Mouse (Mus musculus): ENCODE data around the gene Syngap1. TPM values are rescaled to one million over a fixed set of nuclear protein-coding genes. Genes with fewer than 3 reads are reported as not detected.

Gene Syngap1
- polyA plus RNA-seq, 1 experiment from 2014 or later, result 0.70 TPM

DNA sequence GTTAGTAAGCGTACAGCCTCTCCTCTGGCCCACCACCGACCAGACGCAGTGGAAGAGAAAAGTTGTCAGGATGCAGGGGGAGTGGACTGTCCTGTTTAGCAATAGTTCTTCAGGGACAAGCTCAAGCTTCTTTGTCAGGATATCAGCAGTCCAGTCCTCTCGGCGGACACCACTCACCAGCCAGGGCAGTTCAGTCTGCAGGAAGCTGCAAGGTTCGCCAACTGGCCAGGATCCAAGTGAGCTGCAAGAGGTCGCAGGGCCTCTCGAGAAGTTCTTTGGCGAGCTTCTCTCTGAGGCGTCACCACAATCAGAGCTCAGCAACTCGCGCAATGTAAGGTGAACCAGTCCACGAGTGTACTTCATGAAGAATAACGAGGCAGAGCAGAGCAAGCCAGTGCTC lies 53.4 kb downstream of the Syngap1 start:
- peak; percentile 49 for DNase-seq (ENCODE audit: low spot score)

DNA sequence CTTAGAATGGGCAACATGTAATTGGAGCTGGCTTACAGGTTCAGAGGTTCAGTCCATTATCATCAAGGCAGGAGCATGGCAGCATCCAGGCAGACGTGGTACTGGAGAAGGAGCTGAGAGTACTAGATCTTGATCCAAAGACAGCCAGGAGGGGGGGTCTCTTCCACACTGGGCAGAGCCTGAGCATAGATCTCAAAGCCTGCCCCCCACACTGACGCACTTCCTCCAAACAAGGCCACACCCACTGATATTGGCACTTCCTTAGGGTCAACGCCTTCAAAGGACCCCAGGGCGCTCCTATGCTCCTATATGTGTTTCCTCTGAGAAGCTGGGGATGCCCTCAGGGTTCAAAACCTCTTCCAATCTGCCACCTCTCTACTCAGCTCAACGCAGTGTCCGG lies 54.0 kb downstream of the Syngap1 start:
- WGBS, result 74% methylated on average over 6 of the region's 6 CpGs
- Histone ChIP-seq H3K9me3 (ENCODE audit: control insufficient read depth, low read length) (no peaks in the 10 kb centered on the region), H3K27me3 (ENCODE audit: control insufficient read depth, insufficient read depth, low read length) (no peaks in the 10 kb centered on the region), H3K4me2 (replicated peaks; ENCODE audit: low read depth) (no peak overlapping the region), H3K4me3 (ENCODE audit: low read depth, low read length) (no peak overlapping the region), H3K36me3 (ENCODE audit: control insufficient read depth, insufficient read depth, low read length) (no peaks in the 10 kb centered on the region), H3K4me1 (replicated peaks; ENCODE audit: control insufficient read depth, insufficient read depth) (no peaks in the 10 kb centered on the region), H3K27ac (replicated peaks) (no peak overlapping the region), H3K9ac (ENCODE audit: low read length) (no peak overlapping the region)
- no peak for DNase-seq (ENCODE audit: low spot score)
- 0 out of 2 replicates have a peak, but pooled peaks have one; percentile 14 for ATAC-seq (ENCODE audit: low FRiP score, low TSS enrichment)
- TF ChIP-seq EP300 (optimal IDR thresholded peaks at IDR 0.05), result no peak
- TF ChIP-seq CTCF (IDR thresholded peaks at IDR 0.05; ENCODE audit: low read depth), result no peak

More for the DNA sequence above, 53.4 kb downstream of the Syngap1 start:
- H3K4me1 ChIP-seq (replicated peaks; ENCODE audit: control insufficient read depth, insufficient read depth), result no peaks in the 10 kb centered on the region
- 57% methylated on average over 14 of the region's 14 CpGs for WGBS
- H3K9me3 ChIP-seq (ENCODE audit: control insufficient read depth, low read length), result no peaks in the 10 kb centered on the region
- no peaks in the 10 kb centered on the region for H3K27me3 ChIP-seq (ENCODE audit: control insufficient read depth, insufficient read depth, low read length)
- H3K4me3 ChIP-seq (ENCODE audit: low read depth, low read length), result no peak overlapping the region
- 0 out of 2 replicates have a peak, but pooled peaks have one; percentile 17 for ATAC-seq (ENCODE audit: low FRiP score, low TSS enrichment)
- TF ChIP-seq CTCF (IDR thresholded peaks at IDR 0.05; ENCODE audit: low read depth) (no peak), EP300 (optimal IDR thresholded peaks at IDR 0.05) (no peak)
- H3K4me2 ChIP-seq (replicated peaks; ENCODE audit: low read depth), result no peak overlapping the region
- H3K27ac ChIP-seq (replicated peaks), result no peak overlapping the region; the same call in 1 of the 2 replicates
- no peak overlapping the region for H3K9ac ChIP-seq (ENCODE audit: low read length)
- no peaks in the 10 kb centered on the region for H3K36me3 ChIP-seq (ENCODE audit: control insufficient read depth, insufficient read depth, low read length)

DNA sequence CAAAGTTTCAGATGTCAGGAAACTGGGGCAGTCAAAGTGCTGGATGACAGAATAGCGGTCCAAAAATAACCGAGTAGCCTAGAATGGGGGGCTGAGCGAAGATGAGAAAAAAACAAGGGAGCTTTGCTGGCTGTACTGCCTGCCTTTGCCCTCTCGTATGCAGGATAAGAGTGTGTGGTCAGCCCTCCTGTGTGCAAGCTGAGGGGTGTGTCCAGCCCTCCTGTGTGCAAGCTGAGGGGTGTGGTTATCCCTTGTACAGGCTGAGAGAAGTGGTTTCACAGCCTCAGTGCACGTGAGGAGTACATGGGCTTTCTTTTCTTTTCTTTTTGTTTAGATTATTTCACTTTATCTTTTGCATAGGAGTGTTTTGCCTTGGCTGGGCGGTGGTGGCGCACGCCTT lies 54.5 kb downstream of the Syngap1 start:
- Histone ChIP-seq H3K4me3 (ENCODE audit: low read depth, low read length) (no peak overlapping the region), H3K9me3 (ENCODE audit: control insufficient read depth, low read length) (no peaks in the 10 kb centered on the region), H3K9ac (ENCODE audit: low read length) (no peak overlapping the region), H3K4me1 (replicated peaks; ENCODE audit: control insufficient read depth, insufficient read depth) (no peaks in the 10 kb centered on the region), H3K4me2 (replicated peaks; ENCODE audit: low read depth) (no peak overlapping the region), H3K27ac (replicated peaks) (no peak overlapping the region), H3K27me3 (ENCODE audit: control insufficient read depth, insufficient read depth, low read length) (no peaks in the 10 kb centered on the region), H3K36me3 (ENCODE audit: control insufficient read depth, insufficient read depth, low read length) (no peaks in the 10 kb centered on the region)
- no peak for TF ChIP-seq CTCF (IDR thresholded peaks at IDR 0.05; ENCODE audit: low read depth)
- TF ChIP-seq EP300 (optimal IDR thresholded peaks at IDR 0.05), result no peak
- peak; percentile 45 for DNase-seq (ENCODE audit: low spot score)
- peak; percentile 57; the same call in 1 of the 2 replicates for ATAC-seq (ENCODE audit: low FRiP score, low TSS enrichment)
- 53% methylated on average over 8 of the region's 8 CpGs for WGBS

DNA sequence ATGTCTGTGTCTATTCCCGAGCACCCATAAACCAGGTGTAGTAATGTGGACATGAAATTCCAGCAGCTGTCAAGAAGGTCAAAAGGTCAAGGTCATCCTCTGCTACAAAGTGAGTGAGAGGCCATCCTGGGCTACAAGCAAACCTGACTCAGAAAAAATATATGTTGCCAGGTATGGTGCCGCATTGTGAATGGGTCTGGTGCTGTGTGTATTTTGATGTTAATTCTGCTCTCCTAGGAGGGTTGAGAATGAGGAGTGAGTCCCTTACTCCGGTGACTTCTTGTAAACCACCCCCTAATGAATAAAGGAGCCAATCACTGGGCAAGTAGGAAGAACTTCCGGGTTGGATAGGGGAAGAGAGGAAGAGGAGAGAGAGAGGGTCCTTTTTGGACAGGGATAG lies 56.6 kb downstream of the Syngap1 start:
- no peaks in the 10 kb centered on the region for H3K4me1 ChIP-seq (replicated peaks; ENCODE audit: control insufficient read depth, insufficient read depth)
- TF ChIP-seq EP300 (optimal IDR thresholded peaks at IDR 0.05) (no peak), CTCF (IDR thresholded peaks at IDR 0.05; ENCODE audit: low read depth) (no peak)
- H3K4me3 ChIP-seq (ENCODE audit: low read depth, low read length), result no peak overlapping the region
- H3K9me3 ChIP-seq (ENCODE audit: control insufficient read depth, low read length), result no peaks in the 10 kb centered on the region
- no peaks in the 10 kb centered on the region for H3K27me3 ChIP-seq (ENCODE audit: control insufficient read depth, insufficient read depth, low read length)
- no peaks in the 10 kb centered on the region for H3K36me3 ChIP-seq (ENCODE audit: control insufficient read depth, insufficient read depth, low read length)
- WGBS, result 82% methylated on average over 4 of the region's 4 CpGs
- ATAC-seq (ENCODE audit: low FRiP score, low TSS enrichment) (no peak), DNase-seq (ENCODE audit: low spot score) (no peak)
- H3K9ac ChIP-seq (ENCODE audit: low read length), result no peak overlapping the region
- no peak overlapping the region for H3K4me2 ChIP-seq (replicated peaks; ENCODE audit: low read depth)
- H3K27ac ChIP-seq (replicated peaks), result no peak overlapping the region

- WGBS, result 77% methylated on average over 15 of the region's 15 CpGs
- Histone ChIP-seq H3K4me3 (ENCODE audit: low read depth, low read length) (no peak overlapping the region), H3K27ac (replicated peaks) (no peak overlapping the region), H3K27me3 (ENCODE audit: control insufficient read depth, insufficient read depth, low read length) (no peaks in the 10 kb centered on the region), H3K4me1 (replicated peaks; ENCODE audit: control insufficient read depth, insufficient read depth) (no peaks in the 10 kb centered on the region), H3K36me3 (ENCODE audit: control insufficient read depth, insufficient read depth, low read length) (no peaks in the 10 kb centered on the region), H3K4me2 (replicated peaks; ENCODE audit: low read depth) (no peak overlapping the region), H3K9me3 (ENCODE audit: control insufficient read depth, low read length) (no peaks in the 10 kb centered on the region), H3K9ac (ENCODE audit: low read length) (no peak overlapping the region)
- no peak for DNase-seq (ENCODE audit: low spot score)
- ATAC-seq (ENCODE audit: low FRiP score, low TSS enrichment), result no peak
- TF ChIP-seq EP300 (optimal IDR thresholded peaks at IDR 0.05), result no peak
- TF ChIP-seq CTCF (IDR thresholded peaks at IDR 0.05; ENCODE audit: low read depth), result no peak
Observed at GRCm38 (mm10) chr17:26998283-26998682, 57.2 kb downstream of the Syngap1 start.

DNA sequence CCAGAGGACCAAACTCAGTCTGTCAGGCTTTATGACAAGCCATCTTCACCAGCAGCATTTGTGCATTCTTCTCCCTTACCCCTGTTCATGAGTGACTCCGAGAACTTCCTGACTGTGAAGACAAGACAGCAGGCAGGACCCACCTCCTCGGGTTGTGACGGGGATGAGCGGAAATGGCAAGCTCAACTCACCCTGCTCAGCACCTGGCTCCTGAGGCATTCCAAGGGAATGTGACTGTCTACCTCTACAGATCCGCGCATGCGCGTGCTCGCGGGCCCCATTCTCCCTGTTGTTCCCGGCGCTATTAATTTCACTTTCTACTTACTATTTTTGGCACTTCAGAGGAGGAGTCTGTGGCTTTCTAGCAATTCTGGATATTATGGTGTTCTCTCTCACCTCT lies 58.9 kb downstream of the Syngap1 start:
- 61% methylated on average over 12 of the region's 12 CpGs for WGBS
- Histone ChIP-seq H3K9ac (ENCODE audit: low read length) (no peak overlapping the region), H3K4me2 (replicated peaks; ENCODE audit: low read depth) (no peak overlapping the region), H3K36me3 (ENCODE audit: control insufficient read depth, insufficient read depth, low read length) (no peaks in the 10 kb centered on the region), H3K4me3 (ENCODE audit: low read depth, low read length) (no peak overlapping the region), H3K27me3 (ENCODE audit: control insufficient read depth, insufficient read depth, low read length) (no peaks in the 10 kb centered on the region), H3K9me3 (ENCODE audit: control insufficient read depth, low read length) (no peaks in the 10 kb centered on the region), H3K27ac (replicated peaks) (no peak overlapping the region), H3K4me1 (replicated peaks; ENCODE audit: control insufficient read depth, insufficient read depth) (no peaks in the 10 kb centered on the region)
- ATAC-seq (ENCODE audit: low FRiP score, low TSS enrichment), result no peak
- DNase-seq (ENCODE audit: low spot score), result no peak
- TF ChIP-seq CTCF (IDR thresholded peaks at IDR 0.05; ENCODE audit: low read depth) (no peak), EP300 (optimal IDR thresholded peaks at IDR 0.05) (no peak)
